Mouse (Mus musculus) right cerebral cortex, postnatal 4 days (tissue): ENCODE measurements around the gene Atg4b.
A peak's percentile ranks its signal among the peaks of the same experiment; 100 is the strongest.
"Not testable (repeated sequence)": the region's sequence is repeated elsewhere in the genome, so short reads cannot be mapped to it uniquely, and the experiment has no call there.

Source experiments
- DNase-seq: peaks from one replicate; pipeline ENCODE4 v3.0.0-alpha.2; 2022

Atg4b gene

GRCm38 (mm10) chr1:93760076-93760475, 8.8 kb downstream of the Atg4b start:
- no peak for DNase-seq

- DNase-seq, result not testable (repeated sequence)
Observed at GRCm38 (mm10) chr1:93763531-93763930, 12.2 kb downstream of the Atg4b start.

- DNase-seq, result no peak
Observed at GRCm38 (mm10) chr1:93764871-93765591, 13.7 kb downstream of the Atg4b start.

- no peak for DNase-seq
Observed at GRCm38 (mm10) chr1:93767600-93767999, 16.3 kb downstream of the Atg4b start.

- DNase-seq, result no peak
Observed at GRCm38 (mm10) chr1:93769901-93770300, 18.6 kb downstream of the Atg4b start.

- DNase-seq, result no peak
Observed at GRCm38 (mm10) chr1:93776686-93777085, 25.4 kb downstream of the Atg4b start.

- no peak for DNase-seq
Observed at GRCm38 (mm10) chr1:93786912-93787311, 35.6 kb downstream of the Atg4b start.

- DNase-seq, result no peak
Observed at GRCm38 (mm10) chr1:93794526-93794925, 43.2 kb downstream of the Atg4b start.

GRCm38 (mm10) chr1:93795886-93796285, 44.6 kb downstream of the Atg4b start:
- no peak for DNase-seq

- DNase-seq, result no peak
Observed at GRCm38 (mm10) chr1:93800670-93801503, 49.6 kb downstream of the Atg4b start.

GRCm38 (mm10) chr1:93801741-93802238, 50.5 kb downstream of the Atg4b start, which contains the start of gene Dtymk:
Gene Dtymk, minus strand, starts transcription at chr1:93801934.
- DNase-seq, result peak; percentile 85

GRCm38 (mm10) chr1:93802771-93803170, 51.5 kb downstream of the Atg4b start:
- no peak for DNase-seq

- DNase-seq, result peak; percentile 100
Observed at GRCm38 (mm10) chr1:93803556-93804507, 52.5 kb downstream of the Atg4b start, which contains the start of gene Ing5. Gene Ing5, plus strand, starts transcription at chr1:93803965.

- no peak for DNase-seq
Observed at GRCm38 (mm10) chr1:93804818-93805217, 53.5 kb downstream of the Atg4b start.

GRCm38 (mm10) chr1:93805221-93805951, 54.1 kb downstream of the Atg4b start:
- DNase-seq, result no peak

GRCm38 (mm10) chr1:93808871-93809270, 57.6 kb downstream of the Atg4b start:
- DNase-seq, result no peak

GRCm38 (mm10) chr1:93810011-93810410, 58.7 kb downstream of the Atg4b start:
- no peak for DNase-seq

GRCm38 (mm10) chr1:93811495-93812039, 60.3 kb downstream of the Atg4b start:
- no peak for DNase-seq

GRCm38 (mm10) chr1:93817823-93818532, 66.7 kb downstream of the Atg4b start:
- no peak for DNase-seq

- no peak for DNase-seq
Observed at GRCm38 (mm10) chr1:93818722-93819121, 67.4 kb downstream of the Atg4b start.
